In the genomic region with DNA sequence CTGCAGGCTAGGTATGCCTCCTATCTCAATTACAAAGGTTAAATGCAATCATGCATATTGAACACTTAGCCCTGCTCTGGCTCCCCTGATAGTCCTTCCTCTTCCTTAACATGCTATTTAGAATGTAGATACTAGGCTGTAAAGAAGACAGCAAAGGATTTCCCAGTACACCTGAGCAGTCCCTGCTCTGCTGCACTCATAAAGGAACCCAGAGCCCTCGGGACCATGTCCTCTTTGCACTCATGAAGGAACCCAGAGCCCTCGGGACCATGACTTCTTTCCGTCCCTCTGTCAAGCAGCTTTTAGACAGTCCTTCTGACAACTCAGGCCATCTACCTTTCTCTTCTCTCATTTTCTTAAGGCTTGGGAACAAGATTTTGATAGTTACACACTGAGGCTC, we compare ENCODE assay signal across 23 mouse cellular contexts. TPM values are rescaled to one million over a fixed set of nuclear protein-coding genes. Genes with fewer than 3 reads are reported as not detected.
"Had no signal": no experiment of that assay in that cellular context is flagged by ENCODE, and none has a peak within 500 bp of the region (broad histone marks: within the 10 kb centered on the region; RNA-seq: fewer than 3 reads in every experiment).

No protein-coding gene starts in this region.

- H3K27me3 ChIP-seq: liver, embryonic 12.5 days; lung, embryonic 15.5 days; midbrain, embryonic 13.5 days; midbrain, embryonic 15.5 days; neural tube, embryonic 12.5 days had no signal

- ATAC-seq: liver, embryonic 12.5 days; lung, postnatal 0 days; midbrain, embryonic 13.5 days; midbrain, embryonic 15.5 days had no signal

- DNase-seq: lung, adult 2 months; lung, postnatal 14 days; right cerebral cortex, postnatal 14 days; thymus, adult 18-20 months; thymus, postnatal 14 days; thymus, postnatal 36 days had no signal

- H3K4me3 ChIP-seq: liver, embryonic 12.5 days; lung, embryonic 15.5 days; midbrain, embryonic 10.5 days; midbrain, embryonic 13.5 days; midbrain, embryonic 15.5 days; neural tube, embryonic 12.5 days had no signal

- H3K9ac ChIP-seq: liver, embryonic 12.5 days; liver, embryonic 14.5 days; lung, embryonic 15.5 days; midbrain, embryonic 13.5 days; midbrain, embryonic 15.5 days; neural tube, embryonic 12.5 days had no signal

- H3K4me2 ChIP-seq: liver, embryonic 12.5 days; lung, embryonic 15.5 days; midbrain, embryonic 13.5 days; midbrain, embryonic 15.5 days; neural tube, embryonic 12.5 days had no signal

- H3K27ac ChIP-seq: liver, embryonic 12.5 days; liver, embryonic 14.5 days; lung, embryonic 15.5 days; midbrain, embryonic 10.5 days; midbrain, embryonic 13.5 days; midbrain, embryonic 15.5 days; neural tube, embryonic 12.5 days had no signal

- H3K9me3 ChIP-seq: liver, embryonic 12.5 days; lung, embryonic 15.5 days; midbrain, embryonic 10.5 days; midbrain, embryonic 13.5 days; midbrain, embryonic 15.5 days; neural tube, embryonic 12.5 days had no signal

RNA-seq across cellular contexts. Expression of a gene that starts 22.5 kb away (rescaled TPM):
- total RNA-seq: megakaryocyte, adult 5-6 weeks; megakaryocyte-erythroid progenitor cell, adult 5-6 weeks; midbrain, postnatal 0 days; monocyte, adult 5-6 weeks; neutrophil, adult 5-6 weeks had no signal
- polyA plus RNA-seq: liver, embryonic 12.5 days; liver, embryonic 14.5 days; liver, embryonic 16.5 days; lung, adult 2 months; lung, embryonic 15.5 days; midbrain, embryonic 10.5 days; midbrain, embryonic 13.5 days; midbrain, embryonic 15.5 days; midbrain, postnatal 0 days; neural tube, embryonic 12.5 days; neural tube, embryonic 14.5 days; stomach, embryonic 14.5 days; thymus, postnatal 0 days had no signal
